Mouse (Mus musculus) lung, postnatal 0 days (tissue): ENCODE data around the gene Ace2. TPM values are rescaled to one million over a fixed set of nuclear protein-coding genes. Genes with fewer than 3 reads are reported as not detected.

Experiments
- ATAC-seq: fragments of 200-750 bp; cut with Nextera tagmentation; 2 replicates; pipeline ENCODE4 v1.8.0; 2017; ENCODE audit warnings: moderate library complexity
- DNase-seq: peaks from one replicate; pipeline ENCODE4 v3.0.0-alpha.2; 2016; ENCODE audit warnings: low spot score
- H3K27ac ChIP-seq: fragments of 300-500 bp; sonication (generic); 2 replicates; pipeline ENCODE4 v1.5.1; 2014; ENCODE audit warnings: antibody characterized with exemption, mild to moderate bottlenecking, low read length, mixed read lengths
- H3K27me3 ChIP-seq: fragments of 300-500 bp; sonication (generic); replicated peaks from 2 replicates; pipeline ENCODE4 v1.6.1; 2014; ENCODE audit warnings: low read length, mixed read lengths; ENCODE audit not compliant: insufficient read depth
- H3K36me3 ChIP-seq: fragments of 300-500 bp; sonication (generic); 2 replicates; pipeline ENCODE4 v1.6.1; 2014; ENCODE audit warnings: low read length, mixed read lengths; ENCODE audit not compliant: insufficient read depth
- H3K4me1 ChIP-seq: fragments of 300-500 bp; sonication (generic); 2 replicates; pipeline ENCODE4 v1.6.1; 2014; ENCODE audit warnings: antibody characterized with exemption, low read depth, low read length, mixed read lengths; ENCODE audit not compliant: insufficient read depth
- H3K4me2 ChIP-seq: fragments of 300-500 bp; sonication (generic); replicated peaks from 2 replicates; pipeline ENCODE4 v1.6.1; 2014; ENCODE audit warnings: low read depth, mild to moderate bottlenecking, low read length, moderate library complexity, mixed read lengths
- H3K4me3 ChIP-seq: fragments of 300-500 bp; sonication (generic); 2 replicates; pipeline ENCODE4 v1.5.1; 2014; ENCODE audit warnings: low read depth, low read length
- H3K9ac ChIP-seq: fragments of 300-500 bp; sonication (generic); replicated peaks from 2 replicates; pipeline ENCODE4 v1.6.1; 2014; ENCODE audit warnings: low read depth, mild to moderate bottlenecking
- H3K9me3 ChIP-seq: fragments of 300-500 bp; sonication (generic); 2 replicates; pipeline ENCODE4 v1.6.1; 2016; ENCODE audit warnings: low read length, mixed read lengths
- CTCF ChIP-seq: IDR thresholded peaks from 2 replicates; pipeline ENCODE4 v1.5.1; 2016; ENCODE audit warnings: antibody characterized with exemption, mild to moderate bottlenecking
- EP300 ChIP-seq: IDR thresholded peaks from 2 replicates; pipeline ENCODE4 v1.6.1; 2016; ENCODE audit warnings: antibody characterized with exemption, mild to moderate bottlenecking, control low read depth
- WGBS: fragments of 180-500 bp; shearing (Covaris S2); extraction: QIAGEN DNeasy Blood & Tissue Kit; methylation state at CpG from one replicate; pipeline ENCODE4 v1.1.7; 2014; 5-methylcytosine and 5-hydroxymethylcytosine counted together
- polyA plus RNA-seq: library from polyadenylated mRNA; unstranded; fragments of >200 nt; fragmentation: Nextera tagmentation; extraction: Ambion mirVana; gene quantifications from 2 replicates; pipeline ENCODE4 v1.2.1, GENCODE M21; 2015

Gene Ace2
- polyA plus RNA-seq, 1 experiment from 2014 or later = 7.6 TPM

DNA sequence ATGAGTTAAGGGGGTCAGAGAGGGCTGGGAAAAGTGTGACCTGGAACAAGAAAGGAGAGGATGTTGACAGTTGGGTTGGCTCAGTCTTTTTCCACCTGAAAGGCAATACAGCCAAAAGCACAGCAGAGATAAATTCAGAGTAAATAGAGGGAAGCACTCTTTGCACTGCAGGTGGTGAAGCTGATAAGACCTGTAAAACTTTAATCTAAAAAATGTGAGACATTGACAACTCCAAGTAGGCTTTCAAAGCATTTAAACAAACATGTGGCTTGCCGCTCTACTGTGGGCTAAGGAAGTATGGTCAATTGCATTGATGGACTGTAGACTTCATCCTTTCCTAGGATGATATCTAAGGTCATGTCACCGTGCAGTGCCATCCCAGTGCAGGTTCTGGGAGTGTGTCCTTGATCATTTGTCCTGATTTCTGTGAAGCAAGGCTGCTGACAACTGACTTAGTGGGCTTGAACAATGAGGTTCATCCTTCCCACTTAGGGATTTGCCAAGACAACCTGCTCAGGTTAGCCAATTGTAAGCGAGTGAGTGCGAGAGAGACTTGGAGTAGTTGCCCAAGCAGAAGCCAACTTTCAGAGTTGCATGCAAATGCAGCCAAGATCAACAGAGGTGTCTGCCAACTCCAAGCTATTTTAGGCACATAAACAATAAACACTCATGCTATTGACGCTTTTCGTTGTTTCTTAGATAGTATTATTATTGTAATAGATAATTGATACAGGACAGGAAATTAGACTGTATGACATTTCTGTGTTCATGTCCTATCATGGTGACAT lies 6.5 kb downstream of the Ace2 start:
- Histone ChIP-seq H3K27me3 (no peaks in the 10 kb centered on the region), H3K9ac (no peak overlapping the region), H3K4me1 (no peaks in the 10 kb centered on the region), H3K27ac (no peak overlapping the region), H3K9me3 (no peaks in the 10 kb centered on the region), H3K36me3 (no peaks in the 10 kb centered on the region), H3K4me3 (no peak overlapping the region), H3K4me2 (no peak overlapping the region)
- TF ChIP-seq EP300 (no peak), CTCF (no peak)
- WGBS = 47% methylated on average over 6 of the region's 6 CpGs
- ATAC-seq = no peak
- DNase-seq = no peak

DNA sequence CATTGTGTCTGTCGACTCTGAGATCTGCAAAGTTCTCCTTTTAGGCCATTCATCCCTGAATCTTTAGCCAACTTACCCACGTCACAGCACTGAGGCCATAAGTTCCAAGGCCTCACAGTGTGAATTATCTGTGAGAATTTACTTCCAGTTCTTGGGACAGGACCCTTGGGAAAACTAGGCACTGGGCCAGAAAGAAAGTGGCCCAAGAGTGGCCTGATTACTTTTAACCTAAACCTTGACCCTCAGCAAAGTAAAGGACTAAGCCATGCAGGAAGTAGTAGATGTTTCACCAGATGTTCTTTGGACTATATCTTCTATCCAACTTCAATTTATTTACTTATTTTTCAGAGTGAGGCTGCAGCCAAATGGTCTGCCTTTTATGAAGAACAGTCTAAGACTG lies 13.6 kb downstream of the Ace2 start:
- Histone ChIP-seq H3K36me3 (no peaks in the 10 kb centered on the region), H3K27me3 (no peaks in the 10 kb centered on the region), H3K27ac (no peak overlapping the region), H3K4me3 (no peak overlapping the region), H3K9me3 (no peaks in the 10 kb centered on the region), H3K4me1 (no peaks in the 10 kb centered on the region), H3K9ac (no peak overlapping the region), H3K4me2 (no peak overlapping the region)
- ATAC-seq (peak; percentile 23; the same call in 1 of the 2 replicates), DNase-seq (no peak)
- TF ChIP-seq CTCF = no peak
- no peak for TF ChIP-seq EP300
- 44% methylated on average over 2 of the region's 2 CpGs for WGBS

- no peak overlapping the region for H3K9ac ChIP-seq
- no peaks in the 10 kb centered on the region for H3K4me1 ChIP-seq
- ATAC-seq (no peak), DNase-seq (no peak)
- no peak for TF ChIP-seq EP300
- TF ChIP-seq CTCF = no peak
- no peak overlapping the region for H3K27ac ChIP-seq
- H3K4me2 ChIP-seq = no peak overlapping the region
- H3K27me3 ChIP-seq = no peaks in the 10 kb centered on the region
- no peak overlapping the region for H3K4me3 ChIP-seq
- no peaks in the 10 kb centered on the region for H3K36me3 ChIP-seq
- no peaks in the 10 kb centered on the region for H3K9me3 ChIP-seq
These were observed 14.5 kb downstream of the Ace2 start for GRCm38 (mm10) chrX:164153606-164154005.

- no peaks in the 10 kb centered on the region for H3K4me1 ChIP-seq
- TF ChIP-seq EP300 = no peak
- no peaks in the 10 kb centered on the region for H3K9me3 ChIP-seq
- H3K9ac ChIP-seq = no peak overlapping the region
- no peaks in the 10 kb centered on the region for H3K36me3 ChIP-seq
- H3K27me3 ChIP-seq = no peaks in the 10 kb centered on the region
- ATAC-seq (no peak), DNase-seq (no peak)
- H3K27ac ChIP-seq = no peak overlapping the region
- 76% methylated on average over 5 of the region's 5 CpGs for WGBS
- no peak overlapping the region for H3K4me3 ChIP-seq
- H3K4me2 ChIP-seq = no peak overlapping the region
These were observed 15.5 kb downstream of the Ace2 start for GRCm38 (mm10) chrX:164154594-164154993.

GRCm38 (mm10) chrX:164164681-164165080 lies 25.5 kb downstream of the Ace2 start:
- Histone ChIP-seq H3K4me3 (no peak overlapping the region), H3K36me3 (no peaks in the 10 kb centered on the region), H3K9me3 (no peaks in the 10 kb centered on the region), H3K4me2 (no peak overlapping the region), H3K27ac (no peak overlapping the region), H3K27me3 (no peaks in the 10 kb centered on the region), H3K9ac (no peak overlapping the region), H3K4me1 (no peaks in the 10 kb centered on the region)
- TF ChIP-seq EP300 (no peak), CTCF (no peak)
- WGBS = 80% methylated on average over 1 of the region's 1 CpGs
- DNase-seq (no peak), ATAC-seq (no peak)

DNA sequence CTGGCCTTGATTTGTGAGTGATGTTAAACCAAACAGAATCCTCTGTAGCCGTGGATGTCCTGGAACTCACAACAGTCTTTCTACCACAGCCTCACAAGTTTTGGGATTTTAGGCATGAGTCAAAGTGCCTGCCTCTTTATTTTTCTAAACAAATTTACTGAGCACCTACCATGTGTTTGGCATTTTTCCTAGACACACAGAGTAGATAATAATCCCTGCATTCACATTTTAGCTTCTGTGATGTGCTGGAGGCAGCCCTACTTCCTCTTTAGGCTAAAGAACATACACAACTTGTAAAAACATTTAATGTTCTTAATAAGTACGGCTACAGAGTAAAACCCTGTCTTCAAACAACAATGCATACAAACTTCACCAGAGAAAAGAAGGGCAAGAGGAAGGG lies 31.9 kb downstream of the Ace2 start:
- Histone ChIP-seq H3K9ac (no peak overlapping the region), H3K4me1 (no peaks in the 10 kb centered on the region), H3K4me3 (no peak overlapping the region), H3K27me3 (no peaks in the 10 kb centered on the region), H3K36me3 (no peaks in the 10 kb centered on the region), H3K27ac (no peak overlapping the region), H3K9me3 (no peaks in the 10 kb centered on the region), H3K4me2 (no peak overlapping the region)
- TF ChIP-seq EP300 (no peak), CTCF (no peak)
- DNase-seq (no peak), ATAC-seq (no peak)
- WGBS = 50% methylated on average over 2 of the region's 2 CpGs

DNA sequence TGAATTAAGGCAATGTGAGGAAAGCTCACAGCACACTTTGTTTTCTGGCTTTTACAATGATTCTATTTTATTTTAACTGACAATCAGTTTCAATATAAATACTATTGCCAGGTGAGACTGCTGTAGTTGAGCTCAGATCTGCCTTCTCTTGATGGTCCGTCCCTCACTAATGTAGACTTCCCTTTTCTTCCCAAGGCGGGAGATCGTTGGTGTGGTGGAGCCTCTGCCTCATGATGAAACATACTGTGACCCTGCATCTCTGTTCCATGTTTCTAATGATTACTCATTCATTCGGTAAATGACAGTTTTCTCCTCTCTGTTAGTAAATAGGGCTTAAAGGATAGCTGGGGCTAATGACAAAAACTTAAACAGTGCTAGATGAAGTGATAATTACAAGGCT lies 34.7 kb downstream of the Ace2 start:
- 79% methylated on average over 4 of the region's 4 CpGs for WGBS
- H3K27me3 ChIP-seq = no peaks in the 10 kb centered on the region
- ATAC-seq (no peak), DNase-seq (no peak)
- TF ChIP-seq CTCF (no peak), EP300 (no peak)
- no peaks in the 10 kb centered on the region for H3K4me1 ChIP-seq
- H3K27ac ChIP-seq = no peak overlapping the region
- no peak overlapping the region for H3K9ac ChIP-seq
- no peak overlapping the region for H3K4me2 ChIP-seq
- no peaks in the 10 kb centered on the region for H3K36me3 ChIP-seq
- no peaks in the 10 kb centered on the region for H3K9me3 ChIP-seq
- H3K4me3 ChIP-seq = no peak overlapping the region
